Mouse (Mus musculus) embryonic stem cell, embryonic (primary cell): ENCODE results near the gene Osbp2.

ENCODE experiments used
- CTCF ChIA-PET, 4 experiments: fragments of 300-600 bp in 2 of 4; fragments of 350-600 bp in 2 of 4; sonication (Branson Sonifier 250); formaldehyde crosslinking; loops; one replicate each; lab custom pipeline; 2022; ENCODE audit warnings: inconsistent platforms in 2 of 4; lab: Charles Lee
- POLR2A ChIA-PET, 4 experiments: fragments of 300-600 bp in 2 of 4; fragments of 350-600 bp in 2 of 4; sonication (Branson Sonifier 250); formaldehyde crosslinking; loops; one replicate each; lab custom pipeline; 2022; ENCODE audit warnings: antibody characterized with exemption in 4 of 4, inconsistent platforms in 1 of 4; lab: Charles Lee

Osbp2 gene

GRCm38 (mm10) chr11:3815951-3816350 is 47.8 kb downstream of the Osbp2 start:
- ChIA-PET POLR2A (interaction anchor here in 2 of 4 experiments (0.5 to 2.8 kb wide), 3 partner anchors 11 to 120 kb away, joined by 3 to 10 read pairs (median 8); no protein-coding TSS in a partner anchor), CTCF (interaction anchor here in 2 of 4 experiments (0.6 to 1.0 kb wide), 2 partner anchors 16 to 29 kb away, joined by 3 to 4 read pairs; no protein-coding TSS in a partner anchor)

- ChIA-PET CTCF (interaction anchor here in 1 of 4 experiments (0.6 to 2.0 kb wide), 5 partner anchors 21 to 188 kb away, joined by 3 to 6 read pairs (median 4); no protein-coding TSS in a partner anchor), POLR2A (interaction anchor here in 1 of 4 experiments (0.6 to 1.2 kb wide), 2 partner anchors 25 to 165 kb away, joined by 3 to 7 read pairs; partner anchors contain the start of gene Morc2a)
These were observed 50.4 kb downstream of the Osbp2 start for GRCm38 (mm10) chr11:3813340-3813739.

GRCm38 (mm10) chr11:3808162-3808561 is 55.5 kb downstream of the Osbp2 start:
- ChIA-PET POLR2A (no interaction called here), CTCF (interaction anchor here in 3 of 4 experiments (0.8 to 1.3 kb wide), 7 partner anchors 22 to 106 kb away, joined by 3 to 5 read pairs (median 4); partner anchors contain the start of gene Slc35e4 (in 1 of the 3))

- ChIA-PET CTCF (interaction anchor here (0.5 to 5.5 kb wide), 27 partner anchors 9 to 270 kb away, joined by 3 to 25 read pairs (median 4); partner anchors contain the start of gene Slc35e4 (in 1 of the 4)), POLR2A (interaction anchor here in 2 of 4 experiments (1.0 to 3.2 kb wide), 6 partner anchors 12 to 469 kb away, joined by 3 to 10 read pairs (median 3); partner anchors contain the start of genes 4921536K21Rik (in 1 of the 2) and Dusp18 (in 1 of the 2))
These were observed 58.3 kb downstream of the Osbp2 start for GRCm38 (mm10) chr11:3805362-3805761.

GRCm38 (mm10) chr11:3804639-3805038 is 59.1 kb downstream of the Osbp2 start:
- CTCF ChIA-PET, result interaction anchor here in 3 of 4 experiments (0.5 to 5.5 kb wide), 12 partner anchors 14 to 212 kb away, joined by 3 to 25 read pairs (median 6); no protein-coding TSS in a partner anchor
- POLR2A ChIA-PET, result interaction anchor here in 2 of 4 experiments (0.9 to 3.2 kb wide), 6 partner anchors 12 to 269 kb away, joined by 3 to 10 read pairs (median 3); partner anchors contain the start of genes 4921536K21Rik (in 1 of the 2), Dusp18 (in 1 of the 2) and Slc35e4 (in 1 of the 2)

GRCm38 (mm10) chr11:3802057-3802456 is 61.6 kb downstream of the Osbp2 start:
- CTCF ChIA-PET, result interaction anchor here (0.5 to 5.5 kb wide), 29 partner anchors 8 to 487 kb away, joined by 3 to 25 read pairs (median 4); partner anchors contain the start of gene Slc35e4 (in 2 of the 4)
- POLR2A ChIA-PET, result interaction anchor here in 2 of 4 experiments (0.8 to 1.4 kb wide), 4 partner anchors 11 to 113 kb away, joined by 3 read pairs; no protein-coding TSS in a partner anchor

GRCm38 (mm10) chr11:3797631-3798215 is 66.0 kb downstream of the Osbp2 start:
- CTCF ChIA-PET, result interaction anchor here (0.7 to 1.7 kb wide), 4 partner anchors 11 to 282 kb away, joined by 3 to 8 read pairs (median 6); no protein-coding TSS in a partner anchor
- POLR2A ChIA-PET, result interaction anchor here in 1 of 4 experiments (0.6 kb wide), 1 partner anchor 66 kb away, joined by 3 read pairs; no protein-coding TSS in a partner anchor

- ChIA-PET POLR2A (interaction anchor here in 1 of 4 experiments (0.8 to 1.4 kb wide), 3 partner anchors 9 to 107 kb away, joined by 3 read pairs; no protein-coding TSS in a partner anchor), CTCF (interaction anchor here in 2 of 4 experiments (0.9 to 1.2 kb wide), 2 partner anchors 51 to 290 kb away, joined by 3 read pairs; no protein-coding TSS in a partner anchor)
These were observed 73.0 kb downstream of the Osbp2 start for GRCm38 (mm10) chr11:3790736-3791135.

- ChIA-PET CTCF (interaction anchor here in 1 of 4 experiments (0.6 kb wide), 1 partner anchor 125 kb away, joined by 3 read pairs; no protein-coding TSS in a partner anchor), POLR2A (interaction anchor here in 1 of 4 experiments (0.9 kb wide), 1 partner anchor 10 kb away, joined by 3 read pairs; no protein-coding TSS in a partner anchor)
These were observed 73.8 kb downstream of the Osbp2 start for GRCm38 (mm10) chr11:3789919-3790318.

GRCm38 (mm10) chr11:3786564-3786963 is 77.1 kb downstream of the Osbp2 start:
- POLR2A ChIA-PET, result interaction anchor here in 3 of 4 experiments (0.5 to 2.3 kb wide), 7 partner anchors 51 to 251 kb away, joined by 3 to 8 read pairs (median 6); partner anchors contain the start of gene Morc2a (in 2 of the 3)
- CTCF ChIA-PET, result interaction anchor here (0.6 to 3.4 kb wide), 110 partner anchors 8 to 564 kb away, joined by 3 to 35 read pairs (median 4); partner anchors contain the start of genes Morc2a (in 2 of the 4), Osbp2 (in 1 of the 4), Selenom (in 1 of the 4) and Slc35e4 (in 1 of the 4)

GRCm38 (mm10) chr11:3775263-3775644 is 88.4 kb downstream of the Osbp2 start:
- CTCF ChIA-PET, result interaction anchor here in 3 of 4 experiments (0.5 to 2.0 kb wide), 5 partner anchors 9 to 1167 kb away, joined by 3 to 11 read pairs (median 3); no protein-coding TSS in a partner anchor

GRCm38 (mm10) chr11:3774463-3775262 is 89.0 kb downstream of the Osbp2 start:
- ChIA-PET CTCF (interaction anchor here in 3 of 4 experiments (0.5 to 2.0 kb wide), 7 partner anchors 8 to 1168 kb away, joined by 3 to 11 read pairs (median 3); no protein-coding TSS in a partner anchor), POLR2A (interaction anchor here in 1 of 4 experiments (0.6 to 1.0 kb wide), 2 partner anchors 188 to 258 kb away, joined by 3 to 5 read pairs; no protein-coding TSS in a partner anchor)

More at GRCm38 (mm10) chr11:3775263-3775644, 88.4 kb downstream of the Osbp2 start:
- POLR2A ChIA-PET, result interaction anchor here in 1 of 4 experiments (0.6 kb wide), 1 partner anchor 189 kb away, joined by 5 read pairs; no protein-coding TSS in a partner anchor

GRCm38 (mm10) chr11:3773782-3774462 is 89.8 kb downstream of the Osbp2 start:
- CTCF ChIA-PET, result interaction anchor here in 3 of 4 experiments (0.6 to 2.0 kb wide), 4 partner anchors 12 to 76 kb away, joined by 3 to 11 read pairs (median 6); no protein-coding TSS in a partner anchor
- POLR2A ChIA-PET, result interaction anchor here in 1 of 4 experiments (0.6 to 1.0 kb wide), 2 partner anchors 147 to 257 kb away, joined by 3 read pairs; no protein-coding TSS in a partner anchor

GRCm38 (mm10) chr11:3773136-3773535 is 90.6 kb downstream of the Osbp2 start:
- ChIA-PET POLR2A (no interaction called here), CTCF (interaction anchor here in 1 of 4 experiments (0.6 kb wide), 1 partner anchor 14 kb away, joined by 3 read pairs; no protein-coding TSS in a partner anchor)

GRCm38 (mm10) chr11:3771348-3771747 is 92.4 kb downstream of the Osbp2 start:
- ChIA-PET CTCF (interaction anchor here in 3 of 4 experiments (0.7 to 1.6 kb wide), 9 partner anchors 9 to 1022 kb away, joined by 3 to 6 read pairs (median 4); no protein-coding TSS in a partner anchor), POLR2A (no interaction called here)

GRCm38 (mm10) chr11:3767830-3768229 is 95.9 kb downstream of the Osbp2 start:
- ChIA-PET POLR2A (interaction anchor here in 2 of 4 experiments (0.7 to 1.3 kb wide), 2 partner anchors 15 to 94 kb away, joined by 3 read pairs; no protein-coding TSS in a partner anchor), CTCF (no interaction called here)
